Mouse (Mus musculus) layer of hippocampus, adult 2 months (tissue): ENCODE results near the gene Rft1. TPM values are rescaled to one million over a fixed set of nuclear protein-coding genes. Genes with fewer than 3 reads are reported as not detected.
A peak's percentile ranks its signal among the peaks of the same experiment; 100 is the strongest.

ENCODE experiments used
- DNase-seq, 2 experiments: peaks; one replicate each; pipeline ENCODE4 v3.0.0; 2022; ENCODE audit warnings: low spot score in 2 of 2
- H3K27ac ChIP-seq: fragments of 200-600 bp; 2 replicates; pipeline ENCODE4 v1.8.1; 2022
- H3K4me3 ChIP-seq: fragments of 200-600 bp; 2 replicates; pipeline ENCODE4 v1.8.1; 2022; ENCODE audit warnings: mild to moderate bottlenecking
- CTCF ChIP-seq: fragments of 200-600 bp; conservative IDR thresholded peaks from 2 replicates; pipeline ENCODE4 v1.8.1; 2022; ENCODE audit warnings: antibody characterized with exemption, mild to moderate bottlenecking, moderate library complexity
- total RNA-seq, 2 experiments: library from RNA; stranded (reverse); gene quantifications; 2 replicates each; pipeline ENCODE4 v1.2.3; 2021

Gene Rft1
- total RNA-seq, 2 experiments from 2014 or later, result 10.8 to 12.0 TPM

GRCm38 (mm10) chr14:30622556-30622955 is 31.6 kb upstream of the Rft1 start:
- Histone ChIP-seq H3K27ac (no peak overlapping the region), H3K4me3 (no peak overlapping the region)
- DNase-seq, result no peak
- TF ChIP-seq CTCF, result no peak

GRCm38 (mm10) chr14:30624277-30624721 is 29.9 kb upstream of the Rft1 start:
- DNase-seq, result no peak
- TF ChIP-seq CTCF, result no peak
- peak overlapping the region; percentile 65; the same call in 1 of the 2 replicates for H3K4me3 ChIP-seq

GRCm38 (mm10) chr14:30625131-30625807 is 28.9 kb upstream of the Rft1 start:
- H3K27ac ChIP-seq, result peak overlapping the region; percentile 66
- peak overlapping the region; percentile 65 for H3K4me3 ChIP-seq
- TF ChIP-seq CTCF, result no peak
- DNase-seq, result no peak

More at GRCm38 (mm10) chr14:30624277-30624721, 29.9 kb upstream of the Rft1 start:
- no peak overlapping the region for H3K27ac ChIP-seq

- peak within 1 kb of the TSS; percentile 66 for H3K27ac ChIP-seq
- peak; percentile 32 to 48 for DNase-seq
- TF ChIP-seq CTCF, result no peak; the same call in 1 of the 2 replicates
- peak within 1 kb of the TSS; percentile 65 for H3K4me3 ChIP-seq
These were observed 28.1 kb upstream of the Rft1 start, which contains the start of gene Prkcd for GRCm38 (mm10) chr14:30625856-30626726. Gene Prkcd (minus strand): TSS chr14:30626210.

- Histone ChIP-seq H3K4me3 (peak overlapping the region; percentile 65; the same call in 1 of the 2 replicates), H3K27ac (peak overlapping the region; percentile 66)
- peak; percentile 12; the same call in 1 of the 2 replicates for TF ChIP-seq CTCF
- DNase-seq, result no peak
These were observed 27.1 kb upstream of the Rft1 start for GRCm38 (mm10) chr14:30626756-30627742.

- Histone ChIP-seq H3K27ac (no peak overlapping the region), H3K4me3 (no peak overlapping the region)
- no peak for DNase-seq
- no peak for TF ChIP-seq CTCF
These were observed 25.9 kb upstream of the Rft1 start for GRCm38 (mm10) chr14:30628235-30628634.

GRCm38 (mm10) chr14:30629839-30630238 is 24.3 kb upstream of the Rft1 start:
- no peak overlapping the region for H3K4me3 ChIP-seq
- H3K27ac ChIP-seq, result no peak overlapping the region
- TF ChIP-seq CTCF, result no peak
- DNase-seq, result no peak

GRCm38 (mm10) chr14:30630811-30631576 is 23.2 kb upstream of the Rft1 start:
- Histone ChIP-seq H3K27ac (peak overlapping the region; percentile 73), H3K4me3 (no peak overlapping the region)
- DNase-seq, result no peak
- TF ChIP-seq CTCF, result no peak

- no peak for DNase-seq
- H3K27ac ChIP-seq, result peak overlapping the region; percentile 73; the same call in 1 of the 2 replicates
- no peak overlapping the region for H3K4me3 ChIP-seq
- no peak for TF ChIP-seq CTCF
These were observed 22.3 kb upstream of the Rft1 start for GRCm38 (mm10) chr14:30631834-30632233.

GRCm38 (mm10) chr14:30633708-30634107 is 20.5 kb upstream of the Rft1 start:
- no peak for DNase-seq
- no peak overlapping the region for H3K4me3 ChIP-seq
- TF ChIP-seq CTCF, result no peak
- H3K27ac ChIP-seq, result no peak overlapping the region

- TF ChIP-seq CTCF, result no peak
These were observed 19.7 kb upstream of the Rft1 start for GRCm38 (mm10) chr14:30634418-30634817.

More at GRCm38 (mm10) chr14:30634418-30634817, 19.7 kb upstream of the Rft1 start:
- Histone ChIP-seq H3K4me3 (no peak overlapping the region), H3K27ac (no peak overlapping the region)
- no peak for DNase-seq
